Mouse (Mus musculus) lung, adult 2 months (tissue): ENCODE results near the gene Nucb1. TPM values are rescaled to one million over a fixed set of nuclear protein-coding genes. Genes with fewer than 3 reads are reported as not detected.

Source experiments
- DNase-seq: peaks from one replicate; pipeline ENCODE4 v3.0.0; 2022
- H3K4me1 ChIP-seq: fragments of 200-500 bp; 2 replicates; pipeline ENCODE4 v1.6.1; 2011; ENCODE audit warnings: low read length; ENCODE audit not compliant: control insufficient read depth, insufficient read depth
- H3K4me3 ChIP-seq: fragments of 200-500 bp; replicated peaks from 2 replicates; pipeline ENCODE3; 2011; ENCODE audit warnings: low read depth, mild to moderate bottlenecking, control low read depth, low read length; ENCODE audit errors: extremely low read depth
- CTCF ChIP-seq: fragments of 200-500 bp; IDR thresholded peaks from 2 replicates; pipeline ENCODE4 v1.5.1; 2011; ENCODE audit warnings: mild to moderate bottlenecking, low read length, control low read depth; ENCODE audit not compliant: insufficient read depth
- POLR2A ChIP-seq: fragments of 200-500 bp; IDR thresholded peaks from 2 replicates; pipeline ENCODE4 v1.6.1; 2011; ENCODE audit warnings: low read depth, mild to moderate bottlenecking, control low read depth, low read length, borderline replicate concordance; ENCODE audit errors: extremely low read depth
- WGBS: fragments of 180-500 bp; shearing (Covaris S2); methylation state at CpG from one replicate; pipeline ENCODE4 v1.1.7; 2018; 5-methylcytosine and 5-hydroxymethylcytosine counted together
- polyA plus RNA-seq: library from polyadenylated mRNA; depleted of rRNA; stranded (reverse); fragments of >200 nt; gene quantifications from 2 replicates; pipeline ENCODE4 v1.2.3, GENCODE M21; 2012; rRNA removed

Gene Nucb1
- polyA plus RNA-seq, 1 experiment = 420 TPM

DNA sequence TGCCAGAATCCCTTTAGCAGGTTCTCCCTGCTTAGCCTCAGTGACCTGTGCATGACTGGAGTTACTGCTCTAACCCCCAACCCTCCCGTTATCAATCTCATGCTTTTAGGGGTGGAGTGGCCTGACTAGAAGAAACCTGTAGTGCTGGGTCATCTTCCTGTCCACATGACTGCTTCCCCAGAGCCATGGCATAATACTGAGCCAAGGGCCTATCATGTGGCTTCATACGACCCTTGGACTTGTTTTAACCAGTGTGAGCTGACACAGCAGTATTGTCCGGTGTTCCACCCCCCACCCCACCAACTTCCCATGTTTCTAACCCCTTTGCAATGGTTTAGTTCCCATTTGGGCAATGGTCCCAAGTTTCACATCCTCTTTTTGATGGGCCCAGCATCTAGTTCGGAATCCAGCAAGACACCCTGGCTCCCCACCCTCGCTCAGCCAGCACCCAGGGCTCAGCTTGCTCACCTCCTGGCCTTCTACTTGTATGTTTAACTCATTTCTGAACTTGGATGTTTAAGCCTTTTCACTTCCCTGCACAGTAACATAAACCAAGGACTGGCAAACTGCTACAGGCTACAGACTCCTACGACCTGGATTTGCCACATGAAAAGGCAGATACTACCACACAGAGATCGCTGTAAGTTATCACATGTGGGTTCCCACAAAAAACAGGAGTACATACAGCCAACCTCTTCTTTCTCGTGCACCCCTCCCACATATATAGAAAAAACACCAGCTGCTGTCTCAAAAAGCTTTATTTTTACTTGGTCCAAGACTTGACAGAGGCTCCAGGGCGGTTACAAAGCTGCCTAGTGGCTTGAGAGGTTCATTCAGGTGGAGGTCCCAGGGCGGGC, 52.8 kb downstream of the Nucb1 start:
- Histone ChIP-seq H3K4me1 (peaks cover 6% of the 10 kb centered on the region), H3K4me3 (peak overlapping the region; percentile 39)
- 36% methylated on average over 10 of the region's 10 CpGs for WGBS
- no peak for DNase-seq
- TF ChIP-seq CTCF (no peak), POLR2A (peak; percentile 48; the same call in 1 of the 2 replicates)

DNA sequence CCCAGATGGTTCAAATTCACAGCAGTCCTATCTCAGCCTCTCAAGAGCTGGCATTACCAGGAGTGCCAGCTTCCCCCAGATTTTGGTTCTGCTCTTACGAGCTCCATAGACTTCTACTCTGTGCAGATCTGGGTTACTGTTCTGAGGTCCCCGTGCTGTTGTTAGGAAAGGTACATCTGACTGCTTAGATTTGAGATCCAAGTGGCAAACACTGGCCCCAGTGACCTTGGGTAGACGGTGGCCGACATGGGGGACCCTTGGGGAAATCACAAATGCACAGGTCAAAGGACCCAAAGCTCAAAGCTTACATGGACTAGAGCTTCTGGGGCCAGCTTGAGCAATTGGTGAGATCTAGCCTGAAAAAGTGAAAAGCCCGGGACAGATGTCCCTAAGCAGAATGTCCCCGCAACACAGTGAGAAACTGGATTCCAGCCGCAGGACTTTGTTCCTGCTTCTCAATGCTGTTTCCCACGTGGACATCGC, 53.4 kb downstream of the Nucb1 start:
- no peak for TF ChIP-seq CTCF
- no peak for TF ChIP-seq POLR2A
- no peak for DNase-seq
- 35% methylated on average over 9 of the region's 9 CpGs for WGBS
- peaks cover 6% of the 10 kb centered on the region for H3K4me1 ChIP-seq
- H3K4me3 ChIP-seq = no peak overlapping the region

DNA sequence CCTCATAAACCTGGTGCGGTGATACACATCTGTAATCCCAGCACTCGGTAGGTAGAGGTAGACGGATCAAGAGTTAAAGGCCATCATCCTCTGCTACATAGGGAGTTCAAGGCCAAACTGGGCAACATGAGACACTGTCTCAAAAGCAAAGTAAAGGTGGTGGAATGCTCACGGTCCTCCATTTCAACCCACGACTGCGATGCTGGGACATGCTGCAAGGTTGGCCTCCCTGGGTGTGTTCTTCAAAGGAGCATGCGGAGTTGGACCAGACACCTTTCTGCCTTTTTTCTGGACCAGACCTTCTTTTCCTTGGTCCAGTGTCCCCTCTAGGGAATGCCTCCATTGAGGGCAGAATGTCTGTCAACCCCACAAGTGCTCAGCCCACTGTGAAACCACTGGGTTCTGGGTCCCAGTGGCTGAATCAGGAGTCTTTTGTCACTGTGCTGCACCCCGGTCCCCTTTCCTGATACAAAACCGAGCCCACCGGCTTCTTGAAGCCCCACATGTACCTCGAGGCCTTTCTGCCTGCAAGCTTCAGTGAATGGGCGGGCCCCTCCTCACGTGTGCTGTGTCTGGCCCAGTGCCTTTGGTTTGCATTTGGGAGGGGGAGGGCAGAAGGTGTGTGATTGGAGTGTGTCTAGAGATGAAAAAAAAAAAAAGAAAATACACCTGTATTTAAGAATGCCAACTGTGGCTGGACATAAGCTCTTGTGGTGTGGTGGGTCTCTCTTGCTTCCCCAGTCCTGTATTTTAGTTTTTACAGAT, 54.1 kb downstream of the Nucb1 start:
- DNase-seq = no peak
- Histone ChIP-seq H3K4me1 (peaks cover 6% of the 10 kb centered on the region), H3K4me3 (no peak overlapping the region)
- 74% methylated on average over 13 of the region's 13 CpGs for WGBS
- TF ChIP-seq CTCF = no peak
- TF ChIP-seq POLR2A = 0 out of 2 replicates have a peak, but pooled peaks have one; percentile 19

DNA sequence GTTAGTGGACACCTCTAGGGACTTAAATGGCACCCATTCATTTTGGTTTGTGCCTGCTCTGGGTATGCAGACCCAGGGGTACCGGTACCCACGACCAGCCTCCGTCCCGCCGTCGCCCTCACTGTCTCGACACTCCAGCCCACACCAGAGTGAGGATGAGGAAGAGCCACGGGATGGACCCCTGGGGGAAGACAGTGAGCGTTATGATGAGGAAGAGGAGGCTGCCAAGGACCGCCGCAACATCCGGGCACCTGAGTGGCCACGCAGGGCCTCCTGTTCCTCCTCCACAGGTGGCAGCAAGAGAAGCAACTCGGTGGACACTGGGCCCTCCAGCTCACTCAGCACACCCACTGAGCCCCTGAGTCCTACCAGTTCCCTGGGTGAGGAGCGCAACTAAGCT, 55.2 kb downstream of the Nucb1 start:
- Histone ChIP-seq H3K4me1 (peaks cover 3% of the 10 kb centered on the region; the same call in 1 of the 2 replicates), H3K4me3 (no peak overlapping the region)
- 87% methylated on average over 15 of the region's 15 CpGs for WGBS
- TF ChIP-seq POLR2A (no peak), CTCF (no peak)
- no peak for DNase-seq

DNA sequence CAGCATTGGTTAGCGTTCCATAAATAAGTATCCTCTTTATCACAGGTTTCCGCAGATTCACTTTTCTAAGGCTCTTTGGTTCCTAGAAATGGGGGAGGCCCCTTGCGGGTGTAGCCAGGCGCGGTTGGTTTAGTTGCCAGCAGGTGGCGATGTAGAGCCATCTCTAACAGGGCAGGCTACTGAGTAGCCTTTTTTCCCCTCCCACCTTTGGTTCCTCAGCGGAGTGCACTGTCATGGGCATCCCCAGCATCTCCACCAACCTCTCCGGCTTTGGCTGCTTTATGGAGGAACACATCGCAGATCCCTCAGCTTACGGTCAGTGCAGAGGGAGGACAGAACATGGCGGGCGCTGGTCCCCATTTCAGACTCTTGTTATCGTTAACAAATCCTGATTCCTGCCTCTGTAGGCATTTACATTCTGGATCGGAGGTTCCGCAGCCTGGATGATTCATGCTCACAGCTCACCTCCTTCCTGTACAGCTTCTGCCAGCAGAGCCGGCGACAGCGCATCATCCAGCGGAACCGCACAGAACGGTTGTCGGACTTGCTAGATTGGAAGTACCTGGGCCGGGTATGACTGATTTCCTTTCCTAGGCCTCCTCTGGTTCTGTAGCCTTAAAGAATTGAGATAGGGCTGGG, 58.7 kb downstream of the Nucb1 start:
- peak; percentile 75 for DNase-seq
- no peaks in the 10 kb centered on the region; the same call in 1 of the 2 replicates for H3K4me1 ChIP-seq
- 55% methylated on average over 23 of the region's 23 CpGs for WGBS

DNA sequence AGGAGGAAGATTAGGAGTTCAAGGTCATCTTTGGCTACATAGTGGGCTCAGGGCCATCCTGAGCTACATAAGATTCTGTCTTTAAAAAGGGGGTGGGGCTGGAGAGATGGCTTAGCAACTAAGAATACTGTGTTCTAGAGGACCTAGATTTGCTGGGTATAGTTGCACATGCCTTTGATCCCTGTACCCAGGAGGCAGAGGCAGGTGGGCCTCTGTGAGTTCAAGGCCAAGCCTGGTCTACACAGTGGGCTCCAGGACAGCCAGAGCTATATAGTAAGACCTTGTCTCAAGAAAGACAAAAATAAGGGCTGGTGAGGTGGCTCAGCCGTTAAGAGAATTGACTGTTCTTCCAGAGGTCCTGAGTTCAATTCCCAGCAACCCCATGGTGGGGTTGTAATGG, 60.2 kb downstream of the Nucb1 start:
- DNase-seq = no peak
- WGBS = 81% methylated on average over 1 of the region's 1 CpGs
- Histone ChIP-seq H3K4me3 (no peak overlapping the region), H3K4me1 (no peaks in the 10 kb centered on the region; the same call in 1 of the 2 replicates)
- no peak for TF ChIP-seq CTCF
- no peak for TF ChIP-seq POLR2A

More for the DNA sequence above, 58.7 kb downstream of the Nucb1 start:
- H3K4me3 ChIP-seq = no peak overlapping the region
- no peak for TF ChIP-seq POLR2A
- TF ChIP-seq CTCF = peak; percentile 76

DNA sequence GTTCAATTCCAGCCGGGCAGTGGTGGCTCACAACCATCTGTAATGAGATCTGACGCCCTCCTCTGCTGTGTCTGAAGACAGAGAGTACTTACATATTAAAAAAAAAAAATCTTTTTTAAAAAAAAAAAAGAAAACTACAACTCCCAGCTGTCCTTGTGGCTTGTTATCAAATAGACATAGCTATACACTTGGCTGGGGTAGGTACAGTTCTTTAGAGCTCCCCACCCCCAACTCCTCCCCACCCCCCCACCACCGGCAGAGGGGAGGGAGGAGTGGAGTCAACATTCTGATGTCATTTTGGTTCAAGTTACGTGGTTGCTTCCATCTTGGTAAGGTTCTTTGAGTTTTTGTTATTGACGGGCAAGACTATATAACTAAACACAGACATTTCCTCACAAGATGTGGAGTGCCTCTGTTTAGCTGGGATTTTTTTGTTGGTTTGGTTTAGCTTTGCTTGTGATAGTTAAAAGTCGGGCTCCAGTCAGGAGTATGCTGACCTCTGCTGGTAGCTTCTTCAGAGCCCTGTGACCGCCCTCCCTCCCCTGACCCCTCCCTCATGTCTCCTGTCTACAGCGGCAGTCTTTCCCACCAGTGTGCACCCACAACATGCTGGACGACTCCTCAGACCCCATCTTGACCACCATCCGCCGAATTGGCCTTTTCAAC, 62.7 kb downstream of the Nucb1 start:
- DNase-seq = no peak
- TF ChIP-seq POLR2A (no peak), CTCF (peak; percentile 53)
- Histone ChIP-seq H3K4me1 (no peaks in the 10 kb centered on the region; the same call in 1 of the 2 replicates), H3K4me3 (no peak overlapping the region)
- 36% methylated on average over 11 of the region's 11 CpGs for WGBS

DNA sequence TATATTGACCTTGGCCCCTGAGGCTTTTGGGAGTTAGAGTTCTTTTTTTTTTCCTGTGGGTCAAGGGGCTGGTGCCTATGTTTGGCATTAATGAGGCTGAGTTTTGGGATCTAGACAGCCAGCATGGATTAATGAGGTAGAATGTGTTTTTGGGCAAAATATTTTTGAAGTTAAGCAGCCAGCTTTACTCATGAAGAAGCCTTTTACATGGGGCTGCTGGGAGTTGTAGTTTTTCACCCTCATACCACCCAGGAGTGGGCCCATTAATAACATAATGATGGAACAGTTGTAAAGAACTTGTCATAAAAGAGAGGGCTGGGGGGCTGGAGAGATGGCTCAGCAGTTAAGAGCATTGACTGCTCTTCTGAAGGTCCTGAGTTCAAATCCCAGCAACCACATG, 63.6 kb downstream of the Nucb1 start:
- TF ChIP-seq POLR2A (no peak), CTCF (no peak)
- no peak for DNase-seq
- no peak overlapping the region for H3K4me3 ChIP-seq
- H3K4me1 ChIP-seq = no peaks in the 10 kb centered on the region; the same call in 1 of the 2 replicates

DNA sequence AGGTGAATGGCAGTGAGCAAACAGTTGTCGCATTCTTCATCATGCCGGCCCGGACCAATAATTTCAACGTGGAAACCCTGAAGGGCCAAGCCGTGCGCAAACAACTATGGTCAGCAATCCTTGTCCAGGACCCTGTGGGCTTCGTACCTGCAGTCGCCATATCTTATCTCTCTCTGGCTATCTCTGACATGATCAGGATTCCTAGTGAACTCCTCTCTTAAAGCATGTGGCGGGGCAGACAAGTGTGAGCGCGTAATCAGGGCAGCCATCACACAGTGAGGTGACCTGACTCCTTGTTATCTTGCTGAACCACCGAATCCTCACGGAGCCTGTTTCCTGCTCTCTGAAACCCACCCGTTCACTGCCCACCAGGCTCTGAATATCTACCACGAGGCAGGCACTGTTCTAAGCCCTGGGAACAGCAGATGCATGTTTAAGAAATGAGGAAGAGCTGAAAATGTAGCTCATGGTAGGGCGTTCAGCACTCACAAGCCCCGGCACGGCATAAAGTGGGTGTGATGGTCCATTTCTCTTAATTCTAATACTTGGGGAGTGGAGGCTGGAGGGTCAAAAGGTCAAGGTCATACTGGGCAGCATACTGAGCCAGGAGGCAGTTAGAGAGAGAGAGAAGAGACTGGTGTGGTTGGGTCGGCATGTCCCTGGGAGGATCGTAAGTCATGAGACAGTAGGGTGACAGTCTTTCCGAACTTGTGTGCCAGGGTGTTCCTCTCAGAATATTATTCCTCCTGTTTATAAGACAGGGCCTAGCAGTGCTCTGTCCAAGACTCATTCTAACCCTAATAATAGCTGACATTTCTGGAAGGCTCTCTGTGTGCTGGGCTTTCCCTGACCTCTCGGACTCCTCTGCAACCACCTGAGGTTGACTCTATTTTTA, 66.4 kb downstream of the Nucb1 start:
- DNase-seq = no peak
- TF ChIP-seq POLR2A (no peak), CTCF (no peak)
- H3K4me3 ChIP-seq = no peak overlapping the region
- no peaks in the 10 kb centered on the region; the same call in 1 of the 2 replicates for H3K4me1 ChIP-seq
- WGBS = 78% methylated on average over 22 of the region's 22 CpGs

Other genes with a start within 250 kb of the Nucb1 start
- not detected in 2 replicates for gene Slc6a21, start 232.9 kb downstream of the Nucb1 start, polyA plus RNA-seq
- 41.8 and 44.8 TPM in 2 replicates for gene Trpm4, start 176.6 kb downstream of the Nucb1 start, polyA plus RNA-seq
- gene Hrc, start 175.1 kb downstream of the Nucb1 start, polyA plus RNA-seq = 2.4 and 10.0 TPM in 2 replicates
- gene Ppfia3, start 143.4 kb downstream of the Nucb1 start, polyA plus RNA-seq = 1.2 and 3.7 TPM in 2 replicates
- 1.4 and 2.2 TPM in 2 replicates for gene Lin7b, start 139.8 kb downstream of the Nucb1 start, polyA plus RNA-seq
- gene Snrnp70, start 114.7 kb downstream of the Nucb1 start, polyA plus RNA-seq = 240 and 319 TPM in 2 replicates
- gene Kcna7, start 104.8 kb downstream of the Nucb1 start, polyA plus RNA-seq = 0.23 and 2.3 TPM in 2 replicates
- 4.6 and 4.8 TPM in 2 replicates for gene Ntf5, start 96.7 kb downstream of the Nucb1 start, polyA plus RNA-seq
- gene Lhb, start 89.6 kb downstream of the Nucb1 start, polyA plus RNA-seq = 26.5 and 33.4 TPM in 2 replicates
- 33.0 and 39.4 TPM in 2 replicates for gene Gys1, start 75.6 kb downstream of the Nucb1 start, polyA plus RNA-seq
- gene Ruvbl2, start 72.3 kb downstream of the Nucb1 start, polyA plus RNA-seq = 61.1 and 61.7 TPM in 2 replicates
- 2,878 and 3,367 TPM in 2 replicates for gene Ftl1, start 50.5 kb downstream of the Nucb1 start, polyA plus RNA-seq
- gene Bax, start 43.5 kb downstream of the Nucb1 start, polyA plus RNA-seq = 117 and 128 TPM in 2 replicates
- 0.11 and 0.17 TPM in 2 replicates for gene Tulp2, start 28.5 kb downstream of the Nucb1 start, polyA plus RNA-seq
- not detected in 2 replicates for gene Gm45808, start 23.6 kb downstream of the Nucb1 start, polyA plus RNA-seq
- 4.4 and 5.4 TPM in 2 replicates for gene Dhdh, start 21.6 kb downstream of the Nucb1 start, polyA plus RNA-seq
- gene Ppp1r15a, start 15.9 kb upstream of the Nucb1 start, polyA plus RNA-seq = 58.6 and 73.7 TPM in 2 replicates
- gene Plekha4, start 15.9 kb upstream of the Nucb1 start, polyA plus RNA-seq = 11.8 and 13.1 TPM in 2 replicates
- gene Hsd17b14, start 44.5 kb upstream of the Nucb1 start, polyA plus RNA-seq = 2.1 and 3.0 TPM in 2 replicates
- 44.2 TPM in 2 replicates for gene Bcat2, start 59.7 kb upstream of the Nucb1 start, polyA plus RNA-seq
- gene Fgf21, start 105.1 kb upstream of the Nucb1 start, polyA plus RNA-seq = not detected in 2 replicates
- 0.78 TPM in 1 of 2 replicates, not detected in the other for gene Fut1, start 106.9 kb upstream of the Nucb1 start, polyA plus RNA-seq
- gene Izumo1, start 111.4 kb upstream of the Nucb1 start, polyA plus RNA-seq = 1.7 and 2.0 TPM in 2 replicates
- 139 and 181 TPM in 2 replicates for gene Rasip1, start 117.1 kb upstream of the Nucb1 start, polyA plus RNA-seq
- 8.6 and 13.2 TPM in 2 replicates for gene Mamstr, start 129.6 kb upstream of the Nucb1 start, polyA plus RNA-seq
- 1.0 and 4.1 TPM in 2 replicates for gene Fut2, start 156.0 kb upstream of the Nucb1 start, polyA plus RNA-seq
- 5.5 and 7.7 TPM in 2 replicates for gene Ntn5, start 173.6 kb upstream of the Nucb1 start, polyA plus RNA-seq
- gene Sec1, start 184.0 kb upstream of the Nucb1 start, polyA plus RNA-seq = 3.7 and 4.5 TPM in 2 replicates
- 5.1 and 6.2 TPM in 2 replicates for gene Car11, start 189.4 kb upstream of the Nucb1 start, polyA plus RNA-seq
- 43.1 and 133 TPM in 2 replicates for gene Dbp, start 194.7 kb upstream of the Nucb1 start, polyA plus RNA-seq
- 1,119 and 1,194 TPM in 2 replicates for gene Rpl18, start 205.1 kb upstream of the Nucb1 start, polyA plus RNA-seq
- gene Sphk2, start 207.6 kb upstream of the Nucb1 start, polyA plus RNA-seq = 59.7 and 62.4 TPM in 2 replicates
- gene Fam83e, start 210.8 kb upstream of the Nucb1 start, polyA plus RNA-seq = 12.2 and 15.0 TPM in 2 replicates
- not detected in 2 replicates for gene Spaca4, start 215.4 kb upstream of the Nucb1 start, polyA plus RNA-seq